Mouse (Mus musculus) CD4-positive, CD25-positive, alpha-beta regulatory T cell, adult 2 months (primary cell): ENCODE results near the gene Pwwp2b.

Experiments used
- DNase-seq: peaks from one replicate; pipeline ENCODE4 v3.0.0-alpha.2; 2012; ENCODE audit warnings: low read depth, low spot score

Pwwp2b gene

DNA sequence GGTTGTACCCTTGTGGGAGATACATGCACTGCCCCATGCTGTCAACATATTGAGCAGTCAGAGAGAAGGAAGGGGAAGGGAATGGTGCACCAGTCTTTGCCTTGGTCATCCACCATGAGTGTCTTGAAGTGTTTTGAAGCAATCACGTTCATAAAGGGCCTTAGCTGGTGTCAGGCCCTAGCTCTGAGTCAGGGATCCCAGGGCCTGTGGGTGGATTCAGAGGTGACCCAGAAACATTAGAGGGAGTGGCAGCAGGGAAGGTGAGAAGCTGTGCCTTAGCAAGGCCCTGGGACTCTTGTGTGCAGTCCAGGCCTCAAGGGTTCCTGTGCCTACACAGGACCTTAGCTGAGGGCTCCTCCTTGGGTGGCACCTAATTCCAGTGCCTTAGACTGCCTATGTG is 24.2 kb upstream of the Pwwp2b start:
- DNase-seq, result no peak

DNA sequence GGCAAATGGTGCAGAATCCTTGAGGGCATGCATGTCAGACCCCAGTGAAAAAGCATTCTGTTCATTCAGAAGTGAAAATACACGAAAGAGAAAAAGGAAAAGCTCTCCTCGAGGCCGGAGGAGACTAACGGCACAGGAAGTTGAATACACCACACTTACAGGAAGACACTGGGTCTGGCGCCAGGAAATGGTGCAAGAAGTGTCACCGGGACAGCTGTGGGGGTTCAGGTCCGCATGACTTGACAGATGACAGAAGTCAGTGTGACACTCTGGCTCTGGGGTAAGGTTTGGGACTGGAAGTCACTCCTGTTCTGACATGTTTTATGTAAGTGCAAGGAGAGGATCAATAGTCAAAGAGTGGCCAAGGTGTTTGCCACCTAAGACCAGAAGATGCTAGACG is 23.6 kb upstream of the Pwwp2b start:
- DNase-seq, result peak; percentile 67

DNA sequence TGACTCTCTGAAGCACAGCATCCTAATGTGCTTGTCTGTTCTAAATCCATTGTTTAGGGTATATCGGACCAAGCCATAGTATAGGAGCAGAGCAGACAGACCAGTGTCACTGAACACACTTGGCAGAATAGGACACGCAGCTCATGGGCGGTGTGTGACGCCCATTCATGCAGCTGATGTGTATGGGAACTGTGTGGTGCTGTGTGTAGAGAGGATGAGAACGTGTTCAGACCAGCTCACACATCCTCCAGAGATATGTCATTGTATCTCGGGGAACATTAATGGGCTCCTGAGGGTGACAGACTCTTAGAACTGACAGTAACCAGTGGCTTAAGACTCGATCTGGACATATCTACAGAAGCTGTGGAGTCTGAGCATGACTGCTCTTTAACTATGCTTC is 21.9 kb upstream of the Pwwp2b start:
- DNase-seq, result no peak

DNA sequence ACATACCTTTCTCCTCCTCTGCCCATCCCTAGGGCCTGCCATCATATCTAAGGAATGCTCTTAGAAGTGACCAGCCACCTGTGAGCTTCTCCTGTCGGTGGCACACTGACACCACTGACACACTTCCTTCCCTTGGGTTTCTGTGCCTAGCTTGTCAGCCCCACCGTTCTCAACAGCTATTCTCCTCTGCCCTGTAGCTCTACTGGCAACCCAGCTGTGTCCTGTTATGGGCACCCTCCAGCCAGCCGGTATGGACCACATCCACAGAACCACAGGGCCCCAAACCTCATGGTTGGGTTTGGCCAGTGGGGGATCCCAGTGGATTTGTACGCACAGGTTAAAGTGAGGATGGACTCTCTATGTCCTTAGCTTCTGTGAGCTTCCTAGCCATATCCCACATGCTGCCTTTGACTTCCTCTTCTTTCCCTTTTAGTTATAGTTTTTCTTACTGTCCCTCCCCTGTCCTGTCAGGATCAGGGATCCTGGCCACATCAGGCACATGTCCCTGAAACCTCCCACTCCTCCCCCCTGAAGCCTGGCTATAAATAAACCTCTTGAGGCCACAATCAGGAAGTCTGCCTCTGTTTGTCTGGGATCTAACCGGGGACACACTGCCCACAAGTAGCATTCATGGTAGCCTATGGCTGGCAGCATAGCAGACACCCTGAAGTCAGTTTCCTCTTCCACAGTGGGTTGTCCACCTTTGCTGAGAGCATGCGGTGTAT is 19.7 kb upstream of the Pwwp2b start:
- no peak for DNase-seq

DNA sequence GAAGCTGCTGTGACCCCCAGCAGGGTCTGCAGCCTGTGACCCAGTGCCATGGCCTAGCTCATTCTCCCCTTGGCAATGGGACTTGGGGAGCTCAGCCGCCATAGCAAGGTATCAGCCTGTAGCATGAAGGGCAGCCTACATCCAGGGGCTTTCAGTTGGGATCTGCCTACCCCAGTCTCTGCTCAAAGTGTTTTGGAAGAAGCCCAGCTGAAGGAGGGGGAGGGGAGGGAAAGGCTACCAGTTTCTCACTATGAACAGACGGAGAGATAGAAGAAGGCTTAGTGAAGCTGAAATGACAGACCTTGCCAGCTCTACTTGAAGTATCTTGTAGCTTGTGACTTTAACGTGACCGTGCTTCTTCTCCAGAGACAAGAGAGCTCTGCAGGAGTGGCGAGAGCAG is 18.4 kb upstream of the Pwwp2b start:
- DNase-seq, result no peak

DNA sequence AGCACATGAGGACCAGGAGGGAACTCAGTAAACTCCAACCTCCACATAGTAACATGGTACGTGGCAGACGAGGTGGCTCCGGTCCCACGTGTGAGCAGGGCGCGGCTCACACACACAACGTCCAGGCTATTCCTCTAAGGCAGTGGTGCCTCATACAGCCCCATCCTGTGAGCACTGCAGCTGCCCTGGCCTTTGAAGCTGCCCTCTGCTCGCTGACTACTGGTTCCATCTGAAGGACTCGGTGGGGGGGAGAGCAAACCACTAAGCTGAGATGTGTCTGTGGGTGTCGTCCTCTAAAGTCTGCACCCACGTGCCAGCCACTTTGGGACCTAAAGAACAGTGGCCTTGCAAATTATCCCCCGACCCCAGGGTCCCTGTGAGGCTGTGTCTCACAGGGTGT is 18.0 kb upstream of the Pwwp2b start:
- DNase-seq, result no peak

DNA sequence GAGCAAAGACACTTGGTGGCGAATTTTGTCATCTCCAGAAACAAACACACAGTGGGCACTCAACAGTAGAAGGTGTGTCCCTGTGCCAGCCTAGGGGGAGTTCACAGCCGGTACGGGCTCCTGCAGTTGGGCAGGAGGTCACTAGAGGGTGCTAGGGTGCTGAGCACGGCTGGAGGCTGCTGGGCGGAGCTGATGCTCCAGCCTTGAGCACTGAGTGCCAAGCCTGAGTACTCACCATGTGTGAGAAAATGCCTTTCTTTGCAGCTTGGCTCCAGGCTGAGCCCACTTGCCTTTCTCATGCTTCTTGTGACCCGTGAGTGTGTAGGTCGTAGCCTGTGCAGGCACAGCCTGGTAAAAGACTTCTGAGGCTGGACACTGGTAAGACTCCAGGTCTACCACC is 14.6 kb upstream of the Pwwp2b start:
- DNase-seq, result peak; percentile 91

DNA sequence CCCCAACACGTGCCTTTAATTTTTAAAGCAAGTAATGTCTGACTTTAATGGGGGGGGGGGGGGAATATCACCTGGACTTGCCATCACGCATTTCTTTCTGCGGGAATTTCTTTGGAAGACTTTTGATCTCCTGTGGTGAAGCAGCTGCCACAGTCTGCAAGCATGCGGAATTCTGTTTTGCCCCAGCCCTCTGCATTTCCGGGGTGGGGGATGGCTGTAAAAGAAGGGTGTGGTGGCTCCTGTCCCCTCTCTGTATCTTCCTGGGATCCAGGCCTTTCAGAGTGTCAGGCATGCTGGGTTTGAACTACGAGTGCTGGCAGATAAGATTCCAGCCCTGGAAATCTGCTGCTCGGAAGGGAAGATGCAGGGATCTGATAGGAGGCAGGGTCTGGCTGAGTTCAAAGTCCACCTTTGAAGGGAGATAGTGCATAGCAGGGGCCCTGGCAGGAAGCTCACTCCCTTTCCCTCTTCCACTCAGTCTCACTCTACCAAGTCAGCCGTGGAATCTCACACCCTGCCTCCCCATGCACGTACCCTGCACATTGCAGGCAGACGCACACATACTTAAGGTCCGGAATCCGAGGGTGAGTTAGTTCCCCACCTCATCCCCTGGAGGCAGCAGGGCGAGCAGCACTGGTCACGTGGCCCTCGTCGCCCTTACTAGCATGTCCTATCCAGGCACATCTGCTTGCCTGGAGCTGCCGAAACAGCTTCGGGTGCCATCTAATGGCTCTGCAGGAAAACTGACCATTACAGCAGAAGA is 13.7 kb upstream of the Pwwp2b start:
- no peak for DNase-seq

DNA sequence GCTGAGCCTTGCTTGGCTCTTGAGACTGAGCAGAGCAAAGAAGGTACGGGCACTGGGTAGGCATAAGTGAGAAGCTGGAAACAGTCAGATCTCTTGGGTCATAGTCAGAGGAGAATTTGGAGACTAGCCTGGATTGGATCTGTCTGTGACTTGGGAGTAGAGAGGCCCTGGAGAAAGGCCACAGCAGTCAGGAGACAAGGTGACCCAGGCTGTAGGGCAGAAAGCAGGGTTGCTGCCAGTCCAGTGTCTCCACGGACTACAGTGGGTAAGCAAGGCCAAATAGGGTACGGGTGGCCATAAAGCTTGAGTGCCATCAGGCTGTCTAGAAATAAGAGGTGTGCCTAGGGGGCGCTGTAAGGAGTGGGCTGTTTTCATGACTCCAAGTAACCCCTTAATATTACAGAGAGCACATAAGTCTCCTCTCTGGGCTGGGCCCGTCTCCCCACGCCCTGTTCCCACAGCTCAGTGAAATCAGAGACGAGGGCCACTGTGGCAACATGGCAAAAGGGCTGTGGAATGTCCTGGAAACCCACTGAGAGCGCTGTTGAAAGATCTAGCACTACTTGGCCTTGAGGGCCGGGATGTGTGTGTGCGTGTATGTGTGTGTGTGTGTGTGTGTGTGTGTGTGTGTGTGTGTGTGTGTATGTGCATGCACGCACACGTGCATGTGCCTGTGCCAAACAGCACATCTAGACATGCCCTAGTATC is 12.5 kb upstream of the Pwwp2b start:
- peak; percentile 37 for DNase-seq

DNA sequence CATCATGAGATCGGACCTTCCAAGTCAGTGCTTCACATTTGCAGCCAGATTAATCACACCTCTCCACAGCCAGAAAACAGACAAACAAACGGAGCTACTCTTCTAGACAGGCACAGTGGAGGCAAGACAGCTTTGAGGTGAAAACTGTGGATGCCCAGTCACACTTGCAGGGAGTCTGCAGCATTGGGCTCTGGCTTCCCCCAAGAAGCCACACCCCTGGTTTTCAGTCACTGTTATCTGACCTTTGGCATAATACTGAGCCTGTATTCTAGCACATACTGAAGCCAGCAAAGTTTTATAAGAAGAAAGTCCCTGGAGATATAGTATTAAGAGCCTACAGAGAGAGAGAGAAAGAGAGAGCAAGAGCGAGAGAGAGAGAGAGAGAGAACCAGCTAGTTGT is 8.8 kb upstream of the Pwwp2b start:
- no peak for DNase-seq

DNA sequence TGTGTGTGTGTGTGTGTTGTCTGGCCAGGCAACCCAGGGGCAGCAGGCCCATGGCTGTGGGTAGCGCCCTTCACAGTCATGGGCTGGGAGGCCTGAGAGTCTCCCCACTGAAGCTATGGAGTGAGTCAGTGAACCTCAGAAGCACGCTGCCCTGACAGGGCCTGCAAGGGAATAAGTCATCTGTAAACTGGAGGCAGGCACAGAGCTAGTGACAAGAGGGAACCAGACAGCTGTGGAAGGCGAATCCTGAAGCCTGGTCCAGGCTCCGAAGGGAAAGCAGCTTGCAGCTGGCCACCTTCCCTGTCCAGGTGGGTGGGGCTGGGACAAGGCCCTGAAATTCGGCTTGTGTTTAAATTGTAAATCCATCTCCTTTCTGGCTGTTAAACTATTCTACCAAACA is 2.2 kb upstream of the Pwwp2b start:
- no peak for DNase-seq

DNA sequence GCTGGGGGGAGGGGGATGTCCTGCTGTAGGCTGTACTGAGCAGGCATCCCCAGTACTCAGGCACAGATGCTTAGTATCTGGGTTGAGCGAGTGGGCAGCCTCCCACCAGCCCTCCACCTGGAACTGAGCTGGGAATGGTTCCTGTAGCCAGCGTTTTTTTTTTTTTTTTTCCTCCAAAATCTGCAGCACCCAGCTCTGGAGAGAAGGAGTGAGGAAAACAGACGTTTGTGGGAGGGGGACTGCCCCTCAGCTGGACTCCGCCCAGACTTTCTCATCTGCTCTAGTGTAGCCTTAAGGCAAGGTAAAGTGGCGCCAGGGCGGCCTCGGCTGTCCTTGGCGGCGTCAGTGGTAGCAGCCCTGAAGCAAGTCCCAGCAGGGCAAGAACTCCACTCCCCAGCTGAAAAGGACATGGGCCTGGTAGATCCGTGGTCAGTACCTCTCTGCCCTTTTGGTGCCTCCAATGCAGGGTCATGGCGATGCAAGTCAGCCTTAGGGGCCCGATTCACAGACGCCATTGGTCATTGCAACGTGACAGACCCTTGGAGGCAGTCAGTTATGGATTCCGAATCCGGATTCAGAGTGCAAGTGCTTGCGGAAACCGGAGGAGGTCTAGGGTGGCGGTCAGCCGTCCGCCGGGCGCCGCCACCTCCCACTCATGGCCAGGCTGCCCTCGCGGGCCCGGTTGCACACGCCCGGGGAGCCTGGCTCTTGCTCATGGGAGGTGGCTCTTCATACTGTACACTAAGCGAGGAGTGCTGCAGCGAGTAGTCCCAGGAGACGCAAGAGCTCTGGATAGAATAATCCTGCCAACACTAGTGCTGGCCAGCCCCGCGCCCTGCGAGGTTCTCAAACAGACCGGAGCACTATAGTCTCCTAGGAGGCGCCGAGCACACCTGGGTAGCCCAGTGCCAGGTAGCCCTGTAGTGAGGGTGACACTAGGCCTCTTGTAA is 1.1 kb upstream of the Pwwp2b start:
- DNase-seq, result peak; percentile 17

DNA sequence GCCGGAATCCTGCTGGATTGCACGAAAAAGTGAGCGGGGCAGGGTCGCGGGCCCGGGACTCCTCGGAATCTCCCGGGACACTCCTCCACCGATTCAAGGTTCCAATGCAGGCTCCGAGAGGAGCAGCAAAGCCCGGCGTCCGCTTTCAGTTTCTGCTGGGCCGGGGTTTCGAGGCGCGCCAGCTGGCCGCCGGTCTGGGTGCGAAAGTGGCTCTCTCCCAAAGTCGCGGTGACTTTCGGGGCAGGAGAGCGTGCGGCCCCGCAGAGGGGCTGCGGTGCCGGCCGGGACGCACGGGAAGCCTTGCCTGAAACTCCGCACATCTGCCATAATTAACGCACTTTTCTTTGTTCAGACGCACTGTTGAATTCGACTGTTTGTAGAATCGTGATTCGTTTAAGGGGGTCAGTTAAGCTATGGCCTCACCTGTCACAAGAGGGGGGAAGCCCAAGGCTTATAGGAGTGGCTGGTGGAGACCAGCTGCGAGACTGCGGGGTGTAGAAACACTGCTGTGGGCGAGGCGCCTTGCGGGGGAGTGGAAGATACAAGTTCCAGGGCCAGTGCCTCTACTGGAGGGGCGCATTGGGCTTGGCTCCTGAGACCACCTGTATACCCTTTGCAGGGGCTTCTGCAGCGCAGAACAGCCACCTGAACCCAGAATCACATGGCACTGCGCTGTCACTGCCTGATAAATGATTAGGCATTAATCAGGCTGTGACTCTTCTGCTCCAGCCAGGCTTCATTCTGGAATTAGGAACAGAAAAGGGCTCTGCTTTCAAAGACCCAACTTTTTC is 528 bp downstream of the Pwwp2b start:
- no peak for DNase-seq

DNA sequence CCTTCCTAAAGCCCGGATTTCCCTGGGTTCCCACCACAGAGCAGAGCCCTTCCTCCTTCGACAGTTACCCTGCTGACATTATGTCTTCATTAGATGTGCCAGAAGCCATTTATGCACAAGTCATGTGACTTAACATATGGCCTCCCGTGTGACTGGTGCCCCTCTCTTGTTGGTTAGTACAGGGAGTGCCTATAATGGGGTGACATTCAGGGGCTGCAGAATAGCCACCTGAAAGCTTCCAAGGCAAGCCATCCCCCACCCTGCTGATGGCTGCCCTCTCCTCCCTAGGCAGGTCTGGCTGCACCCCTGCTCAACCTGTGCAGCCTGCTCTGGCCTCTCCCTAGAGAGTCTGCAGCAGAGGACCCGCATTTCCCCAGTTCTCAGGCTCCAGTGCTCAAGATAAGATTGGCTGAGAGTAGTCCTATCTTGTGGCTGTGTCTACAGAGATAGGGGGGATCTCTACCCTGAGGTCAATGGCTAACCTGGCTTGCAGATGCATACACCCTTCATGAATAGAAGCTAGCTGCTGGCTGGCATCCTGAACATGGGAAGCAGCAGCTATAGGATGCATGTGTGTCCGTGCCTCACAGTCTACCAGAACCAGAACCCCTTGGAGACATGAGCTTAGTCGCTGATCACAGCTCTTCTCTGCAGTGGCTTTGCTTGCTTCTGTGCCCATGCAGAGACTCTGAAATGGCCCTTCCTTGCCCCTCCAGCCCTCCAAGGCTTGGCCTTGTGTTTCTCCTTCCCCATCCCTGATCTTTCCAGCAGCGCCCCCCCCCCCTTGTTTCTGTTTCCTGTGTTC is 1.3 kb downstream of the Pwwp2b start:
- DNase-seq, result peak; percentile 23

DNA sequence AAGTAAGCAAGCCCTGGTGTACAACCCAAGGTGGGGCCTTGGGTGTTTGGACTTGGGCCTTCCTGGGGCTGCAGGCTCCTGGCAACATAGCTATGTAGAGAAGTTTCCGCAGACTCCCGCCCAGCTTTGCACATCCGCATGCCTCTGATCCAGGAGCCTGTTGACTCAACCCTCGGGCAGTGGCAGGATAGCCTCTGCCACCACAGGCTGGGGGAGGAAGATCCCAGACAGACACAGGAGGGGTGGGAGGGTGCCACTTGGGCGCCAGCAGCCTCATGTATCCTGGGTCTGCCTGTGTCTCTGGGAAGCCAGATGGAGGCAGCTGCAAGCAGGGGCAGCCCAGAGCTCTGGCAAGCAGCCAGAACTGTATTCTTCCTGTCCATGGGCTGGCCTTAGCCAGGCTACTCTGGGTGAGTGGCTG is 3.6 kb downstream of the Pwwp2b start:
- no peak for DNase-seq

DNA sequence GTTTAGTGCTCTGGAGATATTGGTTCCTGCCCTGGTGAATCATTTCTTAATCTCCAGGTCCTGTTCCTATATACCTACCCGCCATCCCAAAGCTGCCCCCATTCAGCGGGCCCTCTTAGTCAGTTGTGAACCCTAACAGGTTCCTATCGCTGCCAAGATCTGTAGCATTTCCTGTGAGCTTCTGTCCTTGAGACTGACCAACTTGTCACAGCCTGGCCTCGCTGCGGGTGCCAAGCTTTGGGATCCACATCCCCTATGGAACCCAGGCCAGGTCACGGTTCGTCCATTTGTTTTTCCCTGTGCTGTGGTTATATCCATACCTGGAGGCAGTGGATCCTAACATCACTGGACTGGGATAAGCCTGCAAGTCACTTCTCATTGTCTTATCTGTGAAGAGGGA is 4.3 kb downstream of the Pwwp2b start:
- DNase-seq, result no peak

DNA sequence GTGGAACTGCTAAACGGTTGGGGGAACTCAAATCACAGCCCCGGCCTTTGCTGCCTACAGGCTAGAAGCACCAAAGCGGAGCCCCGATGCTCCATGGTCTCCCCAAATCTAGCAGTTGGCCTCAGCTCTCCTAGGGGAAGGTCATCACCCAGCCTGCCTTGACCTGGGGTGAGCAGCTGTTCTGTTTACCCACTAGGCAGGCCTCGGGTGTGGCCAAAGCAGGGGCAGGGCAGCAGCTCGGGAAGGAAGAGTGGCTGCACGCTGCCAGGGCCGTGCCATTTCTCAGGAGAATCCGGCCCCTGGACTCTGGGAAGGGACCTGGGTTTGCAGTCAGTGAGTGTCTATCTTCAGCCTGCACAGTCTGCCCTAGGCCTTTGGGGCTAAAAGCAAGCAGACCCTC is 4.7 kb downstream of the Pwwp2b start:
- DNase-seq, result no peak

DNA sequence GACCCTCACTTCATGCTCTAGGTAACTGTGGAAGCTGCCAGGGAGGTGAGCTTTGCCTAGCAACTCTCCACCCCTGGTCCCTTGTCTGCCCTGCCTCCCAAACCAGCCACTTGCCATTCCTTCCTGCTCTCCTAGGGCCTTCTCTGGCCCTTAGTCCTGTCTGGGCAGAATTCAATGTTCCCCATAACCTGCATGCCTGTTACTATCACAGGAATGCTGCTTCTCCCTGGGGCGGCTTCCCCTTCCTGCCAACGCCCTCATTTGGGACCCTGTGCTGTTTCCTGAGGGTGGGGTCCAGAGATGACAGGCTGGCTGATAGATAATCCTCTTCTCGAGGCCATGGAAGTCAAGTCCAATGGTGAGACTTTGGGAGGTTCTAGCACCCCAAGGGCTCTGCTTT is 5.2 kb downstream of the Pwwp2b start:
- DNase-seq, result no peak

DNA sequence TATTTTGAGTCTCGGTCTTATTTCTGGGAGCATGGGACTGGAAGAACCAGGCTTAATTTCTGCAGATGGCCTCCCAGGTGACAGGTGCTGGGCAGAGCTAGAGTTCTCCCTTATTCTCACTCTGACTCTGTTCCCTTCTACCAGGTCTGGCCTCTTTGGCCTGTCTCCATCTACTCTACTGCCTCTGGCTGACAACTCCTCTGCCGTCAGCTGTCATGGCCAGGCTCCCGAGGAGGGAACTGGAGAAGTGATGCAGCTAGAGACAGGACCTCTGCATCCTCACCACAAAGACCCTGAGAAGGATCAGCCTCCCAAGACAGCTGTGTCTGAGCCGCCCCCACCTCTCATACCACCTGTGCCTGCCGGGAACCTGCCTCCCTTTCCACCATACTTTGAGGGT is 6.3 kb downstream of the Pwwp2b start:
- no peak for DNase-seq
